Mouse (Mus musculus): ENCODE results near the gene Ttll1.

GRCm38 (mm10) chr15:83541647-83542287 is 31.1 kb upstream of the Ttll1 start:
- TF ChIP-seq RCOR1 (conservative IDR thresholded peaks at IDR 0.05; ENCODE audit: low read depth, low read length) (no peak), POLR2A (IDR thresholded peaks at IDR 0.05; ENCODE audit: low read depth, low read length) (no peak), MAZ (IDR thresholded peaks at IDR 0.05; ENCODE audit: low read depth, low read length) (no peak), TCF12 (IDR thresholded peaks at IDR 0.05; ENCODE audit: low read depth, low read length) (no peak), CTCF (conservative IDR thresholded peaks at IDR 0.05 in 1 of 2, IDR thresholded peaks at IDR 0.05 in 1 of 2; ENCODE audit: low read depth in 2 of 2, low read length in 2 of 2) (no peak), POLR2AphosphoS2 (IDR thresholded peaks at IDR 0.05; ENCODE audit: low read depth, low read length) (no peak), ZKSCAN1 (IDR thresholded peaks at IDR 0.05; ENCODE audit: borderline replicate concordance, low read depth, low read length) (no peak), USF1 (IDR thresholded peaks at IDR 0.05; ENCODE audit: low read depth, low read length) (no peak), E2F4 (IDR thresholded peaks at IDR 0.05; ENCODE audit: insufficient replicate concordance, low read depth, low read length) (no peak), EP300 (IDR thresholded peaks at IDR 0.05; ENCODE audit: low read length) (no peak), ZC3H11A (IDR thresholded peaks at IDR 0.05; ENCODE audit: low read depth, low read length) (no peak), MAFK (IDR thresholded peaks at IDR 0.05; ENCODE audit: insufficient replicate concordance, low read length) (no peak), USF2 (conservative IDR thresholded peaks at IDR 0.05; ENCODE audit: low read depth, low read length) (no peak)
